8 mouse cellular contexts compared by ENCODE assay signal in the genomic region with DNA sequence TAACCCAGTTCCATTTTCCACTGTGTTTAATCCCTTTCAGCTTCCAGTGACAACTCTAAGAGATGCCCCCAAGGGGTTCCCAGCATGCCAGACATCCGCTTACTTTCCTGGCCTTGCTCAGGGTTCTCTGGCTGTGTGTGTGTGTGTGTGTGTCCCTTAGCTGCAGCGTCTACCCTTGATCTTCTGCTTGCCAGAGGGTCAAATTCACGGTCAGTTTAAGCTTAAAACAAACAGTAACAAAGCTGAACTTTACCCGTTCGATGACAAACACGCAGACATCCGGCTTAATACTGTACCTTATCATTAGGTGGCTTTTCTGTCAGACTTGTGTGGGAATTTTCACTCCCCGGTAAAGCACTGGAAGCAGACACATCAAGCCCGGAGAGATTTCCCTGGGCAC. TPM values are rescaled to one million over a fixed set of nuclear protein-coding genes. Genes with fewer than 3 reads are reported as not detected.
A peak's percentile ranks its signal among the peaks of the same experiment; 100 is the strongest.
DNase-seq lines count a peak whose midpoint lies in the region; ATAC-seq and TF ChIP-seq lines count a peak whose summit lies in the region.

A gene (plus strand): TSS at position 281 of the 400 bp plus-strand sequence.

- WGBS in embryonic facial prominence, embryonic 11.5 days = 59% methylated on average over 9 of the region's 9 CpGs
- WGBS in hindbrain, embryonic 15.5 days = 67% methylated on average over 9 of the region's 9 CpGs
- WGBS in liver, embryonic 14.5 days (ENCODE audit: insufficient replicate concordance) = 59% methylated on average over 9 of the region's 9 CpGs

- H3K4me1 ChIP-seq in embryonic facial prominence, embryonic 11.5 days (ENCODE audit: control insufficient read depth, insufficient read depth, low read length) = no peaks in the 10 kb centered on the region
- no peaks in the 10 kb centered on the region for H3K4me1 ChIP-seq in hindbrain, embryonic 15.5 days (replicated peaks)
- peaks cover 11 to 24% of the 10 kb centered on the region in 2 experiments for H3K4me1 ChIP-seq in liver, embryonic 14.5 days (replicated peaks; ENCODE audit: control insufficient read depth in 2 of 2, insufficient read depth in 2 of 2, low read length in 1 of 2)

- no peak for ATAC-seq in embryonic facial prominence, embryonic 11.5 days (replicated peaks; ENCODE audit: insufficient number of reproducible peaks, low FRiP score, low TSS enrichment, low read depth)
- no peak for ATAC-seq in hindbrain, embryonic 15.5 days (ENCODE audit: low FRiP score, low read depth)
- ATAC-seq in liver, embryonic 14.5 days (ENCODE audit: insufficient read depth) = no peak

- DNase-seq in kidney, adult 11 months = peak; percentile 37
- no peak for DNase-seq in kidney, postnatal 4 days
- DNase-seq in embryonic facial prominence, embryonic 11.5 days (ENCODE audit: low spot score) = no peak
- no peak for DNase-seq in liver, embryonic 14.5 days (ENCODE audit: low read depth in 3 of 3, low spot score in 3 of 3)
- DNase-seq in urinary bladder, postnatal 25 days (ENCODE audit: low spot score) = no peak
- DNase-seq in ovary, postnatal 14 days (ENCODE audit: low spot score) = no peak
- DNase-seq in embryo, embryonic 10.5 days (ENCODE audit: low spot score) = no peak

- H3K27ac ChIP-seq in embryonic facial prominence, embryonic 11.5 days (replicated peaks; ENCODE audit: low read depth, low read length) = no peak within 1 kb of the TSS
- H3K27ac ChIP-seq in hindbrain, embryonic 15.5 days (replicated peaks) = no peak within 1 kb of the TSS
- H3K27ac ChIP-seq in liver, embryonic 14.5 days = no peak within 1 kb of the TSS

- peaks cover 2% of the 10 kb centered on the region; the same call in 1 of the 2 replicates for H3K27me3 ChIP-seq in embryonic facial prominence, embryonic 11.5 days (ENCODE audit: control insufficient read depth, insufficient read depth, low read length)
- H3K27me3 ChIP-seq in hindbrain, embryonic 15.5 days = 0 out of 2 replicates have a peak, but pooled peaks cover 3% of the 10 kb centered on the region
- no peaks in the 10 kb centered on the region for H3K27me3 ChIP-seq in liver, embryonic 14.5 days (ENCODE audit: control insufficient read depth, insufficient read depth, low read length)

- H3K36me3 ChIP-seq in embryonic facial prominence, embryonic 11.5 days (replicated peaks; ENCODE audit: control insufficient read depth, insufficient read depth, low read depth, low read length) = no peaks in the 10 kb centered on the region
- H3K36me3 ChIP-seq in hindbrain, embryonic 15.5 days = no peaks in the 10 kb centered on the region
- H3K36me3 ChIP-seq in liver, embryonic 14.5 days (replicated peaks; ENCODE audit: control insufficient read depth, insufficient read depth, low read depth) = no peaks in the 10 kb centered on the region

- H3K9me3 ChIP-seq in embryonic facial prominence, embryonic 11.5 days (replicated peaks; ENCODE audit: control insufficient read depth, low read length) = no peaks in the 10 kb centered on the region
- no peaks in the 10 kb centered on the region for H3K9me3 ChIP-seq in hindbrain, embryonic 15.5 days
- no peaks in the 10 kb centered on the region for H3K9me3 ChIP-seq in liver, embryonic 14.5 days (ENCODE audit: control insufficient read depth, low read length)

- no peak for TF ChIP-seq CTCF in liver, embryonic 14.5 days (IDR thresholded peaks at IDR 0.05; ENCODE audit: low read depth)

- no peak for TF ChIP-seq EP300 in liver, embryonic 14.5 days (IDR thresholded peaks at IDR 0.05; ENCODE audit: low read depth)

- no peak within 1 kb of the TSS for H3K4me3 ChIP-seq in embryonic facial prominence, embryonic 11.5 days (ENCODE audit: low read depth, low read length)
- H3K4me3 ChIP-seq in hindbrain, embryonic 15.5 days = no peak within 1 kb of the TSS
- H3K4me3 ChIP-seq in liver, embryonic 14.5 days (ENCODE audit: insufficient read depth in 1 of 2, low read depth in 2 of 2, low read length in 2 of 2) = peak within 1 kb of the TSS; percentile 37 to 43

- no peak within 1 kb of the TSS for H3K9ac ChIP-seq in embryonic facial prominence, embryonic 11.5 days (replicated peaks; ENCODE audit: low read length)
- no peak within 1 kb of the TSS for H3K9ac ChIP-seq in hindbrain, embryonic 15.5 days
- H3K9ac ChIP-seq in liver, embryonic 14.5 days (replicated peaks) = no peak within 1 kb of the TSS

- no peak within 1 kb of the TSS for H3K4me2 ChIP-seq in embryonic facial prominence, embryonic 11.5 days (ENCODE audit: low read depth, low read length)
- no peak within 1 kb of the TSS for H3K4me2 ChIP-seq in hindbrain, embryonic 15.5 days
- H3K4me2 ChIP-seq in liver, embryonic 14.5 days (ENCODE audit: low read depth) = peak within 1 kb of the TSS; percentile 28; the same call in 1 of the 2 replicates

RNA-seq across cellular contexts. Expression of the gene that starts here (rescaled TPM):
- 18.8 and 21.0 TPM in 2 replicates for polyA plus RNA-seq in embryonic facial prominence, embryonic 11.5 days (2014; fragmentation: Nextera tagmentation; extraction: Ambion mirVana)
- 123 and 125 TPM in 2 replicates for polyA plus RNA-seq in hindbrain, embryonic 15.5 days (2015; fragmentation: Nextera tagmentation; extraction: Ambion mirVana)
- 74.4 and 91.3 TPM in 2 replicates for polyA plus RNA-seq in liver, embryonic 14.5 days (2012; rRNA removed)
- 48.9 and 52.5 TPM in 2 replicates for polyA plus RNA-seq in liver, embryonic 14.5 days (2014; fragmentation: Nextera tagmentation; extraction: Ambion mirVana)

Comparison
In these comparisons a context has a peak if more than half of its experiments do, and no peak if none do; other contexts are left out.
1. H3K4me3 ChIP-seq: peak in liver, embryonic 14.5 days (2 of 2); none in embryonic facial prominence, embryonic 11.5 days (single experiment) and hindbrain, embryonic 15.5 days (single experiment).